Mouse (Mus musculus) brain, embryonic 14.5 days (tissue): Measurements from ENCODE around the gene Foxd2.

ENCODE experiments used
- CTCF ChIP-seq: fragments of 200-500 bp; IDR thresholded peaks from 2 replicates; pipeline ENCODE4 v1.5.1; 2012; ENCODE audit warnings: inconsistent platforms, mild to moderate bottlenecking, moderate library complexity, borderline replicate concordance; ENCODE audit not compliant: insufficient read depth, insufficient read length; ENCODE audit errors: extremely low read depth
- POLR2A ChIP-seq: fragments of 200-500 bp; IDR thresholded peaks from 2 replicates; pipeline ENCODE4 v1.6.1; 2012; ENCODE audit warnings: mild to moderate bottlenecking, inconsistent platforms, borderline replicate concordance; ENCODE audit not compliant: poor library complexity, insufficient read depth, insufficient read length, severe bottlenecking; ENCODE audit errors: extremely low read depth

DNA sequence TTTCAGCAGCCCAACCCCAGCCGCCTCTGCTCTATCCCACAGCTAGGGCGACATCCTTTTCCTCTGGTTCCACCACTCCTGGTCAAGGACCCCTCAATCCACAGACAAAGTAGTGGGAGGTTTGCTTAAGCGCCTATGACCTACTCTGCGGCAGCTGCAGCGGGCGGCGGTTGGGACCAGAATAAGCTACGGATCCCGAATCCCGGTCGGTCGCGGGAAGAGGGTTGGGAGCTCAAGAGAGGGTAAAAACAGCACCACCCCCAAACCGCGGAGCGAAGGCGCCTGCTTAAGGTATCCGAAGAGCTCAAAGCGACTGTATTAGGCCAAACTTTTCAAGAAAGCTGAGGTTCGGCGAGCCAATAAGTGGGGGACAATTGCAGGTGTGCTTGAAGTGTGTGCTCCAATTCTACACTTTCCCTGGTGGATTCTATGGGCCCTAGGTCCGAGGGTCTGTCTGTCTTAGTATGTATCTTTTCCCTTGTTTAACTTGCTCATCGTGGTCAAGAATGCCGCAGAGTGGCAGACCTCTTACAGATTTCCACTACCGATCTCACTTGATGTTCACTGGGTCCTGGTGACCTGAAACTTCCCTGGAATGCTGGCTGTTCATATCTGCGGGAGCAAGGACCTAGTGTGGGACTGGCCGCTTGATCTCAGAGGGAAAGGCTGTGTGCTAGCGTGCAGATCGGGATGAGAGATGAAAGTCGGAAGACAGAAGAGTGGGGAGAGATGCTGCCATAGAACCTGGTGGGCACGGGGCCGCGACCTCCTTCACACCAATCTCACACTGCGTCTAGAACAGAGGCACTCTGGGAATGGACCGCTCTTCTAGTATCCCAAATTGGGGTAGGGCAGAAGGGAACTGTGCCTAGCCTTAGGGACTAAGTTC, 4.3 kb upstream of the Foxd2 start:
- TF ChIP-seq POLR2A (no peak), CTCF (no peak)
